Mouse (Mus musculus): ENCODE results near the gene Lrrc20.

DNA sequence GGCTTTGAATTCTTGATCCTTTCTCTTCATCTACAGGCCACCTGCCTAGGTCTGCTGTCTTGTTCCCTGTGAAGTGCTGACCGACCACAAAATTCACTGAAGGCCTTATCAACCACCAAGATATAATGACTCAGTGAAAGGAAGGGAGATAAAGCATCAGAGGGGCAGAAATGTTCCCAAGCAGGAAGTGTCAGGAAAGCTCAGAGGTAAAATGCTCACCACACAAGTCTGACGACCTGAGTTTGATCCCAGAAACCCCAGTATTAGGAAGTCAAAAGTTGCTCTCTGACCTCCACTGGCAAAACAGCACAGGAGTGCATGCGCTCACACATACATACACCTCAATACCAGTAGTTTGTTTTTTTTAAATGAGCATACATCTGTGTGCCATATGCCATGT, 26.8 kb upstream of the Lrrc20 start:
- TF ChIP-seq CTCF (conservative IDR thresholded peaks at IDR 0.05; ENCODE audit: insufficient read depth, insufficient read length, low read depth, low read length) (no peak), POLR2A (IDR thresholded peaks at IDR 0.05; ENCODE audit: low read depth, low read length) (no peak)

Measured in kidney, adult 2 months (tissue).